Mouse (Mus musculus): ENCODE measurements at regions not wholly inside any gene's neighbourhood (a gene's known extent, or its start where the extent isn't known, plus 50 kb on each side); places are given as distances from the start of the nearest gene placed in this dataset.
"Not testable (repeated sequence)": the region's sequence is repeated elsewhere in the genome, so short reads cannot be mapped to it uniquely, and the experiment has no call there.

DNA sequence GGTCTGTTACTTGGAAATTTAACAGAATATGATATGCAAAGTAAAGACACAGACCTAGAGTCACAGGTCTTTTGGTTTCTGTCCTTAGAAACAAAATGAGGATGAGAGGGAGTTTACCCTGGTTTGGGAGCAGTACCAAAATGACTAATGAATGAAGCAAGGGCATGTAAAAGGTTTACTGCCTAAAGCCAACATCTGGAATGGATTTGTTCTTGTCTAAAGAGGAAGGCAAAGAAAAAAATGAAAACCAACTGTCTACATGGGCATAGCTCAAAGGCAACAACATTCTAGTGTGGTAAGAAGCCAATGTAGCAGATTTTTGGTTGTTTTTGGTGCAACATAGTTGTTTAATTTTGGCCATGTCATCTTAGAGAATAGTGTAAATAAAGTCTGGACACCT, 203.5 kb upstream of the Diaph2 start:
- DNase-seq (ENCODE audit: low spot score): no peak

GRCm38 (mm10) chrX:129547606-129548005, 201.9 kb upstream of the Diaph2 start:
- no peak for DNase-seq (ENCODE audit: low spot score)

DNA sequence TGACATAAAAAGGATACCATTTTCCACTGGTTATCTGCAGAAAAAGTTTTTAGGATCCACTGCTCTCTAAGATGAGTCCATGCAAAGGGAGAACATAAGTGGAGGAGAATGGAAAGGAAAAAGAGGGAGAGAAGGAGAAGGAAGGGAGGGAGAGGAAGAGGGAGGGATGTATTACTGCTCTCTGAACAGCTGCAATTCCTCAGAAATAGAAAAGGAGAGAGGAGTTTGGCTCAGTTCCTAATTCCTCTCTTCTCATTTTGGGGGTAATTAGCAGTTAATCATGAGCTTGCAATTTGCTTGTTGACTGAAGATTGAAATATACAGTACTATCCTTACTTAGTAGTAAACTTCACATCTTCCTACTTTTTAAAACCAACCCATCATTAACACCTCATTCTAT, 193.5 kb upstream of the Diaph2 start:
- DNase-seq (ENCODE audit: low spot score): no peak

DNA sequence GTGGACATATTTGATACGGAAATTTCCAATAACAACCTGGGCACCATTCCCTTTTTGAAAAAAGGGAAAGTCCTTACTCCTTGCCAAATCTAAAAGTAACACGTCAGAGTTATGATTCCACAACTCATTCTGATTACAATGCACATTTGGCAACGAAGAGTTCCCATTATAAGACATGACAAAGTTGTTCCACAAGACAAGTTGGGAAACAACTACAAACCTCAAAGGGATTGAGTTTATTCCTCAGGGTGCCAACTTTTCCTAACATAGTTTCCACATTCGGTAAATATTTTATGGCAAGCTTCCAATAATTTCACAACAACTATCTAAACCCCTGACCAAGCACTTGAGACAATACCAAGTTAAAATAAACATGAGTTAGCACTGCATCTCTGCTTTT, 150.1 kb upstream of the Diaph2 start:
- DNase-seq (ENCODE audit: low spot score): no peak

DNA sequence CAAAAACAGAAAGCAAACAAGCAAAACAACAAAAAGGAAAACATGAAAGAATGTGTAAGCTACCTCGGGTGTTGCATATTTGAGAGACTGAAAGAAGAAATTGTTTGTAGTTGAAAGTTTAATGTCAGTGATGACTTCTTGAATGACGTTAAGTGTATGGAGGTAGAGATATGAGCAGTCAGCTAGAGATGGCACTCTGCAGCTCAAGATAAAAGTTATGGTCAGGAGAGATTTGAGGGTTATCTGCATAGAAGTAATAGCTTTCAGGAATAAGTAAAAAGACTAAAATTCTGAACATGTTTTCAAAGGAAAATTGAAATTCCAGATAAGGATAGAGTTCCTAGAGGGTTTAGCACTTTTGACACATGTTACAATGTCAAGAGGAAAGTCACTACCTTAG, 141.7 kb upstream of the Diaph2 start:
- DNase-seq (ENCODE audit: low spot score): no peak

DNA sequence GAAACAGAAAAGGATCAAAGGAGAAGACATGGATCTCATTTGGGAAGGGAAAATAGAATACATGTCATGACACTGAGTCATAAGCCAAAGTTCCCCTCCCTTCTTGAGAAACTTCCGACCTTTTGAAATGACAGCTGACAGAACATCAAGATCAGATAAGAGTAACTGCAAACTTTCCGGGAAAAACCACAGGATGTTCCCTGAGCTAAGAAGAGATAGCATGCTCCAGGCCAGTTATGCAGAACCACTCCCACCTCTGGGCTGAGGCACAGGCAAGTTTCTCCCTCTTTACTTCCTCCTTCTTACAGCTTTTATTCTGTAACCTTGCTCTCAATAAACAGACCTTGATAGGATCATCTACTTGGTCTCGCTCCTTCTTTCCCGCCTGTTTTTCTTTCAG, 138.0 kb upstream of the Diaph2 start:
- DNase-seq (ENCODE audit: low spot score): not testable (repeated sequence)

- no peak for DNase-seq (ENCODE audit: low spot score)
These were observed 112.5 kb upstream of the Diaph2 start for GRCm38 (mm10) chrX:129637016-129637415.

- no peak for DNase-seq (ENCODE audit: low spot score)
These were observed 104.4 kb upstream of the Diaph2 start for GRCm38 (mm10) chrX:129645106-129645505.

DNA sequence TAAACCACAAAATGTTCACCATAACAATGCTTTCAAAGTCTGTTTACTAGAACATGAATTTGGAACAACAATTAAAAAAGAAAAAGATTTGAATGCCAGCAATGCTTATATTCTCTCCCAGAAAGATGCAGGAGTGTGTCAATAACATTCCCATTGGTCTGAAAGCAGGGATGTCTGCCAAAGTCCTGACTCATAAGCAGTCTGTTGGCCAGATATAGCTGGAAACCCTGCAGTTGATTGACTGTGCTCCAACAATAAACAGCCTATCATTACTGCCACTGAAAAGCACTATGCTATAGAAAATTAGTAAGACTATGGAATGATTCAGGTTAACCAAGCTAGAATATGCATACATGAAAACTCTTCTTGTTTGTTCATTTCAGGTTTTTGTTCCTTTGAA, 92.6 kb upstream of the Diaph2 start:
- no peak for DNase-seq (ENCODE audit: low spot score)

- peak; percentile 61 for DNase-seq (ENCODE audit: low spot score)
These were observed 58.9 kb upstream of the Diaph2 start for GRCm38 (mm10) chrX:129690677-129691076.
